Mouse (Mus musculus): ENCODE data around the gene Abca7.
"Not testable (repeated sequence)": the region's sequence is repeated elsewhere in the genome, so short reads cannot be mapped to it uniquely, and the experiment has no call there.

Gene Abca7

DNA sequence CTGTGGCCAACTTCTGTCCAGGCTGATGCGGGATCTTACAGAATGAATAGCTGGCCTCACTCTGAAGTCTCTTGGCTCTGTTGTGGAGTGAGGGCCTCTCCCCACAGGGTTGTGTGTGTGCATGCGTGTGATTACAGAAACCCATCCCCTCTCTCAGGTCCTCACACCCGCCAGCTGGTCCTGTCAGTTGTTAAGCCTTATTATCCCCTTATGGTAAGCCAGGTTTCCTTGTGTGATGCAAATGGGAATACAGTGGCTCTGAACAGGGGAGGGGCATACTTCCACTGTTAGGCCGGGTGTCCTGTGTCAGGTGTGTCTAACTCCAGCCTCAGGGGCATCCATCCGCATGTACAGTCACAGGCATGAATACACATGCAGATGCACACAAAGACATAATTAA, 49.5 kb downstream of the Abca7 start:
- no peak for DNase-seq (ENCODE audit: low spot score in 2 of 2)

DNA sequence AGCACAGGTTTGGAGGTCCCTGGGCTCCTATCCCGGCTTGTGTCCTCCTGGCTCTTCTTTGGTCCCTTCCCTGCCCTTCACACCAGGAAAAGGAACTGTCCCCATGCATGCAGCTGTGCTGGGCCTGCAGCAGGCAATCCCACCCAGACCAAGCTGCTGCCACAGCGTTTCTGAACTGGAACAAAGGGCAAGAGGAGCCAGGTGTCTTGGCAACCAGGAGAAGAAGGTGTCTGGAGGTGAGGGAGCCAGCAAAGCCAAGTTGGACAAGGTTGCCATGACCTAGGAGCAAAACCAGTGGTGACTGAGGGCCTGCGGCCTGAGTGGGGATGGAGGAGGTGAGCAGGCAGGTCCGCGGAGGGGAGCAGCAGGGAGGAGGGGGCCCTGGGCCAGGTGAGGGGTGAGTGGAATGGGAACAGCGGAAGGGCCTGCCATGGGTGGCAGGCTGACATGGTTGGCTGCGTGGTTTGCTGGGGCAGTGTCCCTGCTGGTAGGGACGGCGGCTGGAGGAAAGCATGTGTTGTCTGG, 50.8 kb downstream of the Abca7 start, which contains the start of gene Gpx4:
Gene Gpx4, plus strand, starts transcription at position 126 of the 525 bp plus-strand sequence.
- DNase-seq (ENCODE audit: low spot score in 2 of 2) = no peak

DNA sequence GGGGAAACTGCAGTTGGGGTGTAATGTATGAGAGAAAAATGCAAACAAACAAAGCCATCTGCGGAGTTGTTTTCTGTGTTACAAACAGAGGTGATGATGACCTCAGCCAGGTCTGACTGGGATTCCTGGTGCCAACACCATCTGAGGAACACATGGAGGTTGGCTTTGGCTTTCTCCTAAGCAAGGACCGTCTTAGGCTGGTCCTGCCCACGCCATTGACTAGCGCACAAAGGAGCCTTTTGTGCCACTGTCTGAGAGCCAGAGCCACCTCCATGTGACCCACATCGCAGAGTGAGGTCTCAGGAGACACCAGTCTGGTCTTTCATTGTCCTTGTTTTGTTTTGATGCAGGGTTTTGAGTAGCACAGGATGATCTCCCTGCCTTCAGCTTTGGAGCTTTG, 52.1 kb downstream of the Abca7 start:
- DNase-seq (ENCODE audit: low spot score in 2 of 2) = no peak

DNA sequence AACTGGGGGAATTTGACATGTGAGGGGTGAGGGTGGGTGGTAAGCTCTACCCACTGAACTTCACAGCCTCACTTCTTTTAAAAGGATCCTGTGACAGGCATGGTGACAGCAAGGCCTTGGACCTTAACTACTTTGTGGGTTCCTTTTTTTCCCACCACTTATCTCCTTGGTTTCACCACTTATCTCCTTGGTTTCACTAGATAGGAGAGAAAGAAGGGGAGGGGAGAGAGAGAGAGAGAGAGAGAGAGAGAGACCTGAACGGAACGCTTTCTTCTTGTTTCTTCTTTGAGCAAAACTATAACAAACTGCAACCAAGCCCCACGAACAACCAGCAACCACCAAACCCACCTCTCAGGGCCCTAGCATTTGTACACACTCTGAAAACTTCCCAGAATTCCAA, 52.5 kb downstream of the Abca7 start:
- no peak for DNase-seq (ENCODE audit: low spot score in 2 of 2)

DNA sequence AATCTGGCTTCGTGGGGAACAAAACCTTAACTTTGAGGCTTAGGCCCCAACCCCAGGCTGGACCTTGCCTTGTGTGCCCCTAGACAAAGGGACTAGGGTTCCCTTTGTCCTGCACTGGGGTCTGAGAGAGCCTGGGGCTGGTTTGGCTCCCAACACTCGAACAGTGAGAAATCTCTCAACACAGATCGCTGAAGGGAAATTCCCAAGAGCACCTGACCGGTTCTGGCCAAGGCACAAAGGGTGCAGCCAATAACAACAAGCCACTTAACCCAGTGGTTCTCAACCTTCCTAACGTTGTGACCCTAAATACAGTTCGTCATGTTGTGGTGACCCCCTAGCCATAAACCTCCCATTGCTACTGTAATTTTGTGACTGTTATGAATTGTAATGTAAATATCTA, 54.0 kb downstream of the Abca7 start:
- DNase-seq (ENCODE audit: low spot score in 2 of 2) = no peak

DNA sequence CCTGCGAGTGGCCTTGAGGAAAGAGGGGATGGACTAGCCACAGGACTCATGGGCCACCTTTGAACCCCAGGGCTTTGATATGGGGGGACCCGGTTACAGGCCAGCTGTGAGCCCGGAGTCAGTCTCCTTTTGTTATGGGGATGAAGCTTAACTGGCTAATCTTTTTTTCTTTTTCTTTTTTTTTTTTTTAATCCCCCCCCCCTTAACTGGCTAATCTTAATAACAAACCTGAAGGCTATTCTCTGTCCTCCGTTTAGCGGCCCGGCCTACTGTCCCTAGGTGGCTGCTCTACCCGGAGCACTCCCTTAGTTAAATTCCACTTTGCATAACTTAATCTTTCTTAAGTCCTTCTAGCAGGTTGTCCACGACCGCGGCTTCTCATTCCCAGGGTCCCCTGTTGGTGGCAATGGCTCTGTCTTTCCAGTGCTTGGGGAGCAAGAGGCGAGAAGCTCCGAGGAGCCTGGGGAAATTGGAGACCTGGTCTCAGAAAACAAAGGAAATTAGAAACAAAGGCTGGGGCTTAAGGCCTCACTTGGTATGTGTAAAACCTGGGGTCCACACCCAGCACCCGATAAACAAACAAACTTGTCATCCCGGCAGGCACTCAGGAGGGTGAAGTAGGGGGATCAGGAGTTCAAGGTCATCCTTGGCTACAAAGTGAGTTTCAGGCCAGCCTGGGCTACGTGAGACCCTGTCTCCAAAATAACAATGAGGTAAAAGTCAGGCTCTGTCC, 54.8 kb downstream of the Abca7 start:
- DNase-seq (ENCODE audit: low spot score in 2 of 2) = no peak

DNA sequence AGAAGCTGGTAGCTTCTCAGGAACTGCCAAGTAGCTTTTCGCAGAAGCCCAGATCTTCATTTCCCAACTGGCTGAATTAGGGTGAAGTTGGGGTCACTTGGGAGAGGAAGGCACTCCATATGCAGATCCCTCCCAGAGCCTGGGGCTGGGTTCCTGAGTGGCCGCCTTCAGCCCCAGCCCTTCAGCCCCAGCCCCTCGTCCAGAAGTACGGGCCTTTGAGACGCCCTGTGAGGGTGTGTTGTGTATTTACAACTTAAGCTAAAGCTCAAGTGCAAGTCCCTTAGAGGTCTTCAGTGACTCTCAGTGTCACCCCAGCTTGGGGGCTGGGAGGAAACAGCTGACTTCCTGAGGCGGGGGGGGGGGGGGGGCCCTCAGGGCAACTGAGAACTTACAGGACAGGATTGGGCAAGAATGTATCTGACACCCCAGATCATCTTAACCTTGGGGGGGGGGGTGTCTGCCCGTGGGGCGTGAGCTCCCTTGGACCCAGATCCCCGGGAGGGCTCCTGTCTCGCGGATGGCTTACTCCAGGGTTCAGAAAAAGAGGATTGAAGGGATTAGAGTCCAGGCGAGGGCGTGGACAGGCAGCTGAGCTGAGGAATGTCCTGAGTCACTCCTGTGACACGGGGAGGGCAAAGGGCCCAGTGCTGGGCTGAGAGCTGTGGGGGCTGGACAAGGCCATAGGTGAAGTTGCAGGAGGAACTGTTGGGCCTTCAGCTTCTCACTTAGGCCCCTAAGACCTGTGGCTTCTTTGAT, 55.5 kb downstream of the Abca7 start:
- DNase-seq (ENCODE audit: low spot score in 2 of 2) = no peak

DNA sequence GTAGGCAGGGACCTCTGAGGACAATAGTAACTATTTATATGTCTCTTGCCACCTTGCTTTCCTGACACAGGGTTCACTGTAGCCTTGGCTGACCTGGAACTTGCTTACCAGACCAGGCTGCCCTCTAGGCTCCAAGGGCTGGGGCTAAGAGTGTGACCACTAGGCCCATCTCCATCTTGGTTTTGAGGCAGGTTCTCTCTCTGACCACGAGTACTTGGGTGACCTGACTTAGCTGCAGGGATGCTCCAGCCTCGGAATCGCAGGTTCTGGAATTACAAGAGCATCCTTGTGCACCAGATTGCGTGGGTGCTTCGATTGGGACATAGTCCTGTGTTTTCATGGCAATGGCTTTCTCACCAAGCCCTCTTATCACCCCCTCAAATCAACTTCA, 56.1 kb downstream of the Abca7 start:
- DNase-seq (ENCODE audit: low spot score in 2 of 2) = no peak

DNA sequence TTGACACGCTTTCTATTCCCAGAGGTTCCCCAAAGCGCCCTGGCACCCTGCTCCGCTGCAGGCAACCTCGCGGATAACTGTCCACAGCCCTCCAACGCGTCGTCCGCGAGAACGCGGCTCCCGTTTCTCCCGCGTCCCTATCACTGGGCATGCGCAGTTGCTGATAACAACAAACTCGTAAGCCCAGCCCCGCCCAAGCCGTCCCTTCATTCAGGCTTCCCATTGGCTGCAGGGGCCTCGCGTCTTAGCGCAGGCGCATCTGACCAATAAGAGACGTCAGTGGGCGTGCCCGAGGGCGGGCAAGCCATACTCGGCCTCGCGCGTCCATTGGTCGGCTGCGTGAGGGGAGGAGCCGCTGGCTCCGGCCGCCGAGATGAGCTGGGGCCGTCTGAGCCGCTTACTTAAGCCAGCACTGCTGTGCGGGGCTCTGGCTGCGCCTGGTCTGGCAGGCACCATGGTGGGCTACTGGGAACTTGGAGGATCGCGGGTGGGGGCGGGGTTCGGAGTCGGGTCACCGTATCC, 57.0 kb downstream of the Abca7 start:
- peak; percentile 96 to 99 for DNase-seq (ENCODE audit: low spot score in 2 of 2)

DNA sequence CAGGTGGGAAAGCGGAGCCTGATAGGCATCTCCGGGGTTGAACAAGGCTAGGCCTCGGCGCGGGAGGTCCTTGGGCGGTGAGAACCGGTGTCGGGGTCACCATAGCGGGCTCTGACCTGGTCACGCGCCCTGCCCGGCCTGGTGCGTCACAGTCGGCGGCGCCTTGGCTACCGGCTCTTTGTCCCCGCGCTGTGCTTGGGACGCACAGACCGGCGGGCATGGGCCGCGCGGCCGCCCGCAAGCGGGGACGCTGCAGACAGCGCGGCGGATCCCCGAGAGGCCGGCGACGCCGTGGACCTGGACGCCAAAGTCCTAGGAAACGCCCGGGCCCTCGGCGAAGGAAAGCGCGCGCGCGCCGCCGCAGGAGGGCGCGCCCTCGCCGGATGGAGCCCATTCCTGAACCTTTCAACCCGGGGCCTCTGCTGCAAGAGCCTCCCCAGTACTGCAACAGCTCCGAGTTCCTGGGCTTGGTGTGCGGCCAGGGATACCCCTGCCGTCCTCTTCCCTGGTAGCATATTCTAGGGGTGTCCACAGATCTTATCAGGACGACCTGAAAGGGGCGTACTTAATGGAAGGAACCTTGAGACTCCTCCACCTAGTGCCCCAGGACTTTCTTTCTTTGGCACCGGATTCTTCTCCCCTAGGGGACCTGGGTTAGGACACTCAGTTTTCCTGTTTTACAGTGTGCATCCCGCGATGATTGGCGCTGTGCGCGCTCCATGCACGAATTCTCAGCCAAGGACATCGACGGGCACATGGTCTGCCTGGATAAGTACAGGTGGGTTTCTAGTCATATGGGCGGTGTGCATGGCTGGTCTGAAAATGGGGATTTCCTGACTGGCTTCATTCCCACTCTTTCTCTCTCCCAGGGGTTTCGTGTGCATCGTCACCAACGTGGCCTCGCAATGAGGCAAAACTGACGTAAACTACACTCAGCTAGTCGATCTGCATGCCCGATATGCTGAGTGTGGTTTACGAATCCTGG, 57.8 kb downstream of the Abca7 start:
- DNase-seq (ENCODE audit: low spot score in 2 of 2) = peak; percentile 38 to 44

DNA sequence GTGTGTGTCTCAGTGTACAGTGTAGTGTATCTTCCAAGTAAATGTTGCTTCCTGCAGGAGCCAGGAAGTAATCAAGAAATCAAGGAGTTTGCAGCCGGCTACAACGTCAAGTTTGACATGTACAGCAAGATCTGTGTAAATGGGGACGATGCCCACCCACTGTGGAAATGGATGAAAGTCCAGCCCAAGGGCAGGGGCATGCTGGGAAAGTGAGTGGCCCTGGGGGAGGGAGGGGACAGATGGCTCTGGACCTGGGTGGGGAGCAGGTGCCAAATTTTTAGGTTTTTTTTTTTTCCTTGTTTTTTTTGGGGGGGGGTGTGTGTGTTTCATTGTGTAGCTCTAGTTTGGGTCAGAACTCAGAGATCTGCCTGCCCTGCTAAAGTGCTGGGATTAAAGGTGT, 58.6 kb downstream of the Abca7 start:
- not testable (repeated sequence) for DNase-seq (ENCODE audit: low spot score in 2 of 2)

DNA sequence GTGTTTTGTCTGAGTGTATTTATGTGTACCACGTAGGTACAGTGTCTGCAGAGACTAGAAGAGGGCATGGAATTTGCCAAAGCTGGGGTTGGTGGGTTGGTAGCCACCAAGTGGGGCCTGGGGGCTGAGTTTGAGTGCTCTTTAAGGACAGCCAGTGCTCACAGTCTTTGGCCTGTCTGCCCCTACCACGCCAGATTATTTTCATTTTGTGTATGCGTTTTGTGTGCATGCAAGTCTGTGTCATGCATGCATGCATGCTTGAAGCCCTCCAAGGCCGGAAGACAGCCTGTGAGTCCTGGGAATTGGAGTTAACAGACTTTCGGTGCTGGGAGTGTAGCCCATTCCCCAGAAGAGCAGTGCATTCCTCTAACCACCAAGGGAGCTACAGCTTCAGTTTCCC, 59.1 kb downstream of the Abca7 start:
- DNase-seq (ENCODE audit: low spot score in 2 of 2) = no peak

DNA sequence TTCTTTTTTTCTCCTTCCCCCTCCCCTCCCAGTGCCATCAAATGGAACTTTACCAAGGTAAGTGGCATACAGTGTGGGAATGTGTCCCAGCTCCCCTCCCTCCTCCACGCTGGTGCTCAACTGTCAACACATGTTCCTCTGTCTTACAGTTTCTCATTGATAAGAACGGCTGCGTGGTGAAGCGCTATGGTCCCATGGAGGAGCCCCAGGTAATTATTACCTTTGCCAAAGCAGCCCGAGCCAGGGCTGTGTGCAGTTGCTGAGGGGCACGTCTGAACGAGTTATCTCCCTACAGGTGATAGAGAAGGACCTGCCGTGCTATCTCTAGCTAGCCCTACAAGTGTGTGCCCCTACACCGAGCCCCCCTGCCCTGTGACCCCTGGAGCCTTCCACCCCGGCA, 59.6 kb downstream of the Abca7 start:
- no peak for DNase-seq (ENCODE audit: low spot score in 2 of 2)

DNA sequence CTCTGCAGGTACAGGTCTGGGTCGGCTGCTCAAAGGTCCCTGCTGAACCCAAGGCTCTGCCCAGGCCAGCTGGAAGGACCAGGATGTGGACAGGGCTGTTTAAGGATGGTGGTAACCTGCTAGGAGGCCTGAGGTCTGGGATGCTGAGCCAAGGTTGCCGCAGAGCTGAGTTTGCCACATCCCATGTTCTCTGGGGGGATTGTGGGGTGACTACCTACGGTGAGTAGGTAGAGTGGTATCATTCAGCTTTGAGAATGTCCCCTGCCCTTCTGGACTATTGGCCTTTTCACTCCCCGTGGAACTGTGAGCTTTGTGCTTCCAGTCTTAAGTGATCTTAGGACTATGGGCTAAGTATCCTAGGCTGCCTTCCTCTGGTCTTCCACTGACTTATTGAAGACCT, 60.2 kb downstream of the Abca7 start:
- no peak for DNase-seq (ENCODE audit: low spot score in 2 of 2)

DNA sequence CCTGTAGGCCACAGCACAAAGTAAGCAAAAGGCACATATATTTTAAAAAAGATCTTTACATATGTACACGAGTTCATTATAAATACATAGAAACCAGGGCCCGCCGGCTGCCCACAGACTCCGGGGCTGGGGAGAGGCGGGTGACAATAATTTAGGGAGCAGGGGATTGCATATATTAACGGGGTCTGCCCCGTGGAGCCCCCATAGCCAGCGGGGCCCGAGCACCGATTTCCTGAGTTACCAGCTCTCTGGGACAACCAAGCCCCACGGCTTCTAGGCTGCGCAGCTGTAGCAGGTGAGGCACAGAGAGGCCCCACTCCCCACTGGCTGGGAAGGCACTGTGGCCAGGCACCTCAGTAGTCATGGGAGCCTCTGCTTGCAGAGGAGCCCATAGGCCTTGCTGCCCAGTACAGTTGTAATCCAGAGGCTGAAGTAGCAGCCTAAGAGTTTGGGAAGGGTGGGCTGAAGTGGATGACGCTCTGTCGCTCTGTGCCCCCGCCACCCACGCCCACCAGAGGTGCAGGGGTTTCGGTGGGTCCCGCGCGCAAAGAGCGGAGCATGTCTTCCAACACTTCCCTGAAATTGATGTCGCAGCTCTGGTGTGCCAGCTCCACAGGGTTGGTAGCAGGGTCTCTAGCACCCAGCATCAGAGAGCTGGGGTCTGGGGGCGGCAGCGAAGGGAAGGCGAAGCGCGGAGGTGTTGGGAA, 60.8 kb downstream of the Abca7 start:
- no peak for DNase-seq (ENCODE audit: low spot score in 2 of 2)

DNA sequence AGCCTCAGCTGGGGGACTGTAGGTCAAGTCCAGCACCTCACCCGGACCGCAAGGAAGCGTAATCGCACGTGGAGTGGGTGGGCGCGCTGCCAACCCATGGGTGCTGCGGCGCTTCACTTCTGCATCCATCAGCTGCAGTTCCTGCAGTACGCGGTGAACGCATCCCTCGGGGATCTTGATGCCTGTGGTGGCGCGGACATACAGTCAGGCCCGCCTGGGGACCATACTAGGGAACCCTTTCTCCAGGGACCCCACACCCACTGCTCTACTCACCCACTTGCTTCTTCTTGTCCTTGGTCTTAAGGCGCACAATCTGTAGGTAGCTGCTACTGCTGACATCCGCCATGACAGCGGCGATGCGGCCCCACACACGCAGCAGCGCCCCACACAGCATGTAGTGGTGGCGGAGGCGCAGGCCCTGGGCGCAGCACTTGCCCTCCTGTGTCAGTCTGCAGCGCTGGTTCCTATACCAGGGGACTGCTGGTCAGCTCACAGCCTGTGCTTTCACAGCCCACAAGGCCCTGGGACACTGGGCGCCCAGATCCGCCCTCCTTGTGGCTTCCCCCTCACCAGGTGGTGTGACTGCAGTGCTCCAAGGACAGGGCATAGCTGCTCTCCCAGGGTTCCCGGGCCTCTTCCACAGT, 61.5 kb downstream of the Abca7 start:
- DNase-seq (ENCODE audit: low spot score in 2 of 2) = no peak

DNA sequence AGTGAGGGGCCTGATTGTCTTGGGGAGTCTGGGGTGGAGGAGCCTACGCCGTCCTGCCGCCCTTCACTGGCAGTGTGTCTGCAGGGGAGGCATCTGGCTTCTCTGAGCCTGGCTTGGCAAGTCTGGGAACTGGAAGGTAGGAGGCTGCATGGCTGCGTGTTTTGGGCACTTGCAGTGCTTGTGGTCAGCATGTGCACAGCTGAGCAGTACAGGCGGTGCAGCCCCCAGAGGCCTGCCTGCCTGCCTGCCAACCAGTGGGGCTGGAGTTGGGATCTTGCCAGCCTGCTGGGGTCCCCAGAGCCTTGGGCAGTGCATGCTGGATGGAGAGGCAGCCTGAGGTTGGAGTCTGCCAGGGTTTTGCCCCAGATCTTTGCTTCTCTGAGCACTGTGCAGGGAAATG, 66.8 kb downstream of the Abca7 start:
- DNase-seq (ENCODE audit: low spot score in 2 of 2) = no peak

DNA sequence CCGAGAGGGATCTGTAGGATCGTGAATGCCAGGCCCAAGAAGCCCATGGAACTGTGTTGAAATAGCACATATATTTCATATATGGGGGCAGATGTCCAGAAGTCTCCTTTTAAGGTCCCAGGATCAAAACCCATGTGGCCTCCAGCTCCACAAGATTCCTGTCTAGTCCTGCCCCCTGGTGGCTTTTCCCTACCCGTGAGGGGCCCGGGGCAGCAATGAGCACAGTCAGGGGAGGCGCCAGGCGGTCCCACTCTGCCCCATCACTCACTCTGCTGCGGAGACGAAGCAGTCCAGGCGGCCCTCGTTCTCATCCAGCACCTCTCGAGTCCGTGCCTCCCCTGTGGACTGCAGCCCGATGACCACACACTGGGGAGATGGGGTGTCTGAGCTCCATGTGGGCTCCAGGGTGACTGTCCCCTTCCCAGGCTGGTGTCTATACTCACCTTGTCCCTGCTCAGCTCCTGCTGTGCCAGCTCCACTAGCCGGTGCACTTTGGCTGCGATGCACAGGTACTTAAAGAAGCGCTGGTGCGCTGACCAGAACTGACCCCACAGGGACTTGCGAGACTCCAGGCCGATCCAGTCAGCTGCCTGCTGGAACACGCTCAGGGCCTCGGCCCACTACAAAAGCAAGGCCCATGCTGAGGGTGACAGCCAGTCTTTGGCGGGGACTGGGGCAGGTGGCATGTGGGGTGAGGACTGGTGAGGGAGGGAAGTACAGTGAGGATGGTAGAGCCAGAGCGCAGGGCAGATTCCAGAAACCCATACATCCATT, 67.8 kb downstream of the Abca7 start:
- DNase-seq (ENCODE audit: low spot score in 2 of 2) = no peak
